Mouse (Mus musculus) left cerebral cortex, adult 9 months (tissue): Measurements from ENCODE around the gene Nr1h3.

Source experiments
- DNase-seq, 2 experiments: peaks; one replicate each; pipeline ENCODE4 v3.0.0; 2022; ENCODE audit warnings: low spot score in 2 of 2

Gene Nr1h3

DNA sequence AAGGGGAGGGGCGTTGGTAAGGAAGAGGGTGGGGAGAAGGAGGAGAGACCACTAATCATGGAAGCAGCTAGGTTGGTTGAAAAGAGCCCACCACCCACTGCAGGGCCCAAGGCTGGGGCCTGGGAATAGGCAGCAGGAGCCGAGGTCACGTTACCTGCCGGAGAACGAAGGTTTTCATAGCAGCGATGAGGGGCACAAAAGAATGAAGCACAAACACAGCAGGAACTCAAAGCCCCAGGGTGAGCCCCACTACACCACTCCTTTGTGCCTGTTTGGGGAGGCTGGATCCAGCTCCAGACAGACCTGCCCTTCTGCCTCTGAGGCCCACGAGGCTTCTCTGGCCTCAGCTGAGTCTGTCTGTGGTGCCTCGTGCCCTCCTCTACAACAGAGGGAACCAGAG, 62.9 kb downstream of the Nr1h3 start:
- DNase-seq, result no peak

DNA sequence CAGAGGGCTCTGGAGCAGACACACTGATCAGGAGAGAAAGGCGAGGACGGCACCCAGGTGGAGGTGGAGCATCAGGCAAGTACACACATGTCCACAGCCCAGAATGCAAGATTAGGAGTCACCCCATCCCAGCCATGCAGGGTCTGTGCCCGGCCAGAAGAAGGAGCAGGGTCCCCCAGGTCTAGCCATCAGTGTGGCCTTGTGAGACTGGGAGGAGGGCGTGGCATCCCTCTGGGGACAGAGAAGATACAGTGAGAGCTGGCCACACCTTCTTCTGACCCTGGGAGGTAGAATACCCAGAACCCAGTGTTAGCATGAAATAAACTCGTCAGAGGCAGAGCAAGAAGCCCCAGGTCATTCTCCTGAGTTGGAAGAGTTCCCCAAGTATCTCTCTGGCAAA, 63.3 kb downstream of the Nr1h3 start:
- DNase-seq, result no peak

DNA sequence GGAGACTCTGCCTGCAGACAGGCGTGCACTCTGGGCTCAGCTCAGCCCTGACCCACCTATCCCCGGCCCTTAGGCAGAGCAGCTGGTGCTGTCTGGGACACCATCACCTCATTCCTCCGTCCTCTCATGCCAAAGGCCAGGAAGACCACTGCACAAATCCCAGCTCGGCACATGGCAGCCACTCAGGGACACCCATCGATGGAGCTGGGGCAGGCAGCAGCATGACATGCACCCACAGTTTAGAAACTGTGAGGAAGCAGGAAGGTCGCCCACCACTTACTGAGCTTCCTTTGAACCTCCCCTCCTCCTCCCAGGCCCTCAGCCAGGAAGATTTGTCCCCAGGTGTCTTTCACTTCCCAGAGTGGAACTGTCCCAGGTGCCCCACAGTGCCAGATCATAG, 65.2 kb downstream of the Nr1h3 start:
- DNase-seq, result no peak

DNA sequence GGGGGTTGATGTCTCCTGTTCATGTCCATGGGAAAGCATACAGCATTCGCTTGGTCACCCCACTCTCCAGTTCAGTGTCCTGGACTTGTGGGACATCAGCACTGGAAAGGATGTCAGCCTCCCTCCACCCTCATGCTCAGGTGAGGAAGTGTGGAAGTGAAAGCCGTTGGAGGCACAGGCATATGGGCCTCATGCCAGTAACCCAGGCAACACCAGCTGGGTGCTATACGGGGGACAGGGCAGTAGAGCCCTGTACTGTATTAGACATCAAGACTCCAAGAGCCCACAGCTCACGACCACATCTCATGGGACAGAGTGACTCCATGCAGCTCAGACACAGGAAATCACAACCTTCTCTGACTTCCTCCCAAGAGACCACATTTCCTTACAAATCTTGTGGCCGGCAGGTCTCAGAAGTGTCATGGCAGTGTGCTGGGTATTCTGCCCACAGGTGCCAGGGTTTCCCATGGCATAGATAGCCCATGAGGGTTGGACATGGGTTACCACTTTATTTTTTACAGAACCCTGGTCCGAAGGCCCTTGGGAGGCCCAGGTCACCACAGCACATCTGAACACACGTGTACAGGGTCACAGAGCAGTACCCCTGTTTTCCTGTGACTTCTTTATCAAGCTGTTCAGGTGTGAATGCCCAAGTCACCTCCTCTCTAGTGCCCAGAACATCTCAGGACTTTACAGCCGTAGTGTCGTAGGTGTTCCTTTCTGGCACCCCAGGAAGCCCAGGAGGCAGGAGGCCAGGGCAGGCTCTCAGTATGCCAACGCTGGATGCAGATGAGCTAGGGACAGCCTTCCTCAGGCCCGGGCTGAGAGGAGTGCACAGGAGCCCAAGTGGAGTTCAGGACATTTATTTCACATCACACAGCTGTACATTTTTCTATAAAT, 65.9 kb downstream of the Nr1h3 start:
- DNase-seq, result no peak
